Mouse (Mus musculus) left cerebral cortex, adult 2 months (tissue): ENCODE measurements around the gene Dgke. TPM values are rescaled to one million over a fixed set of nuclear protein-coding genes. Genes with fewer than 3 reads are reported as not detected.

Experiments
- DNase-seq, 2 experiments: peaks; one replicate each; pipeline ENCODE4 v3.0.0; 2021 to 2022; ENCODE audit warnings: low spot score in 2 of 2, mixed read lengths in 1 of 2; ENCODE audit errors: extremely low spot score in 1 of 2
- H3K27ac ChIP-seq: fragments of 200-600 bp; 2 replicates; pipeline ENCODE4 v1.8.1; 2022
- H3K4me3 ChIP-seq: fragments of 200-600 bp; 2 replicates; pipeline ENCODE4 v1.8.1; 2022
- CTCF ChIP-seq: fragments of 200-600 bp; IDR thresholded peaks from 2 replicates; pipeline ENCODE4 v1.8.1; 2022; ENCODE audit warnings: antibody characterized with exemption, mild to moderate bottlenecking, moderate library complexity
- intact Hi-C: fragments of 180-260 bp; cut with DNase I; formaldehyde crosslinking; loops from one replicate; pipeline ENCODE4 v1.15.1; 2025
- total RNA-seq, 2 experiments: library from RNA; stranded (reverse); gene quantifications; 2 replicates each; pipeline ENCODE4 v1.2.3; 2021

The Dgke gene
- total RNA-seq, 2 experiments from 2014 or later: 52.8 to 57.0 TPM

GRCm38 (mm10) chr11:89009496-89009895 lies 57.2 kb downstream of the Dgke start:
- no peak for TF ChIP-seq CTCF
- no peak for DNase-seq
- intact Hi-C loops: no loop called here
- Histone ChIP-seq H3K4me3 (no peak overlapping the region), H3K27ac (no peak overlapping the region)

GRCm38 (mm10) chr11:89009066-89009465 lies 57.6 kb downstream of the Dgke start:
- Histone ChIP-seq H3K27ac (no peak overlapping the region), H3K4me3 (no peak overlapping the region)
- TF ChIP-seq CTCF: no peak
- intact Hi-C loops: no loop called here
- DNase-seq: no peak

GRCm38 (mm10) chr11:89007582-89007981 lies 59.1 kb downstream of the Dgke start:
- no peak for DNase-seq
- intact Hi-C loops: no loop called here
- no peak overlapping the region for H3K4me3 ChIP-seq
- TF ChIP-seq CTCF: no peak
- H3K27ac ChIP-seq: no peak overlapping the region

- intact Hi-C loops: no loop called here
- Histone ChIP-seq H3K27ac (no peak overlapping the region), H3K4me3 (no peak overlapping the region)
- no peak for DNase-seq
- no peak for TF ChIP-seq CTCF
These were observed 60.2 kb downstream of the Dgke start for GRCm38 (mm10) chr11:89006404-89006803.

GRCm38 (mm10) chr11:89005473-89005872 lies 61.2 kb downstream of the Dgke start:
- intact Hi-C loops: no loop called here
- TF ChIP-seq CTCF: no peak

GRCm38 (mm10) chr11:89003726-89004125 lies 62.9 kb downstream of the Dgke start:
- no peak for TF ChIP-seq CTCF
- intact Hi-C loops: no loop called here
- DNase-seq: no peak
- H3K4me3 ChIP-seq: no peak overlapping the region
- H3K27ac ChIP-seq: no peak overlapping the region

More at GRCm38 (mm10) chr11:89005473-89005872, 61.2 kb downstream of the Dgke start:
- DNase-seq: no peak
- no peak overlapping the region for H3K4me3 ChIP-seq
- H3K27ac ChIP-seq: no peak overlapping the region

- no peak overlapping the region for H3K4me3 ChIP-seq
- DNase-seq: no peak
- no peak for TF ChIP-seq CTCF
- intact Hi-C loops: no loop called here
- H3K27ac ChIP-seq: peak overlapping the region; percentile 32; the same call in 1 of the 2 replicates
These were observed 63.6 kb downstream of the Dgke start for GRCm38 (mm10) chr11:89003078-89003477.

GRCm38 (mm10) chr11:89002621-89003020 lies 64.0 kb downstream of the Dgke start:
- no peak for TF ChIP-seq CTCF
- intact Hi-C loops: no loop called here
- no peak for DNase-seq
- peak overlapping the region; percentile 32; the same call in 1 of the 2 replicates for H3K27ac ChIP-seq
- no peak overlapping the region for H3K4me3 ChIP-seq

GRCm38 (mm10) chr11:89002068-89002467 lies 64.6 kb downstream of the Dgke start:
- intact Hi-C loops: no loop called here
- no peak for DNase-seq
- H3K27ac ChIP-seq: no peak overlapping the region
- H3K4me3 ChIP-seq: no peak overlapping the region
- TF ChIP-seq CTCF: no peak

GRCm38 (mm10) chr11:89001569-89001968 lies 65.1 kb downstream of the Dgke start:
- no peak for TF ChIP-seq CTCF
- intact Hi-C loops: no loop called here
- no peak for DNase-seq
- Histone ChIP-seq H3K4me3 (peak overlapping the region; percentile 14; the same call in 1 of the 2 replicates), H3K27ac (no peak overlapping the region)

- intact Hi-C loops: no loop called here
- Histone ChIP-seq H3K4me3 (peak overlapping the region; percentile 49; the same call in 1 of the 2 replicates), H3K27ac (no peak overlapping the region)
- DNase-seq: no peak
- TF ChIP-seq CTCF: no peak
These were observed 66.2 kb downstream of the Dgke start for GRCm38 (mm10) chr11:89000527-89000819.

GRCm38 (mm10) chr11:88999723-89000526 lies 66.7 kb downstream of the Dgke start:
- no peak for TF ChIP-seq CTCF
- Histone ChIP-seq H3K4me3 (peak overlapping the region; percentile 49), H3K27ac (peak overlapping the region; percentile 49)
- intact Hi-C loops: no loop called here
- DNase-seq: no peak
